Mouse (Mus musculus) embryonic fibroblast, embryonic 13.5 days (primary cell): ENCODE data around the gene Spns3. TPM values are rescaled to one million over a fixed set of nuclear protein-coding genes. Genes with fewer than 3 reads are reported as not detected.

Source experiments
- H3K27ac ChIP-seq: 2 replicates; pipeline ENCODE4 v1.5.1; 2012; ENCODE audit warnings: low read length, control low read depth, inconsistent platforms; ENCODE audit not compliant: insufficient read depth
- H3K4me1 ChIP-seq: 2 replicates; pipeline ENCODE4 v1.6.1; 2011; ENCODE audit warnings: low read length; ENCODE audit not compliant: control insufficient read depth, insufficient read depth
- H3K4me3 ChIP-seq: 2 replicates; pipeline ENCODE4 v1.5.1; 2011; ENCODE audit warnings: mild to moderate bottlenecking, control low read depth, low read length; ENCODE audit not compliant: insufficient read depth
- CTCF ChIP-seq: IDR thresholded peaks from 2 replicates; pipeline ENCODE4 v1.5.1; 2011; ENCODE audit warnings: mild to moderate bottlenecking, control low read depth, low read length, moderate library complexity, borderline replicate concordance; ENCODE audit not compliant: insufficient read depth
- POLR2A ChIP-seq: IDR thresholded peaks from 2 replicates; pipeline ENCODE4 v1.6.1; 2011; ENCODE audit warnings: low read depth, mild to moderate bottlenecking, control low read depth, low read length, moderate library complexity
- polyA plus RNA-seq: library from polyadenylated mRNA; stranded (reverse); fragments of >200 nt; gene quantifications from 2 replicates; pipeline ENCODE4 v1.2.4, GENCODE M21; 2011; ENCODE audit warnings: low read depth; ENCODE audit not compliant: missing spikeins, insufficient read length

The Spns3 gene
- polyA plus RNA-seq, 1 experiment = not detected

GRCm38 (mm10) chr11:72475408-72475807 lies 74.9 kb downstream of the Spns3 start:
- TF ChIP-seq CTCF (no peak), POLR2A (no peak)
- Histone ChIP-seq H3K27ac (no peak overlapping the region), H3K4me1 (no peaks in the 10 kb centered on the region), H3K4me3 (no peak overlapping the region)

- TF ChIP-seq POLR2A (no peak), CTCF (no peak)
- no peak overlapping the region for H3K4me3 ChIP-seq
- H3K27ac ChIP-seq = no peak overlapping the region
- H3K4me1 ChIP-seq = no peaks in the 10 kb centered on the region
These were observed 75.4 kb downstream of the Spns3 start for GRCm38 (mm10) chr11:72474926-72475325.

GRCm38 (mm10) chr11:72473540-72473939 lies 76.8 kb downstream of the Spns3 start:
- Histone ChIP-seq H3K4me1 (no peaks in the 10 kb centered on the region), H3K27ac (no peak overlapping the region), H3K4me3 (no peak overlapping the region)
- TF ChIP-seq POLR2A (no peak), CTCF (no peak)

GRCm38 (mm10) chr11:72471381-72471780 lies 78.9 kb downstream of the Spns3 start:
- H3K4me3 ChIP-seq = no peak overlapping the region
- peaks cover 5% of the 10 kb centered on the region; the same call in 1 of the 2 replicates for H3K4me1 ChIP-seq
- TF ChIP-seq CTCF (no peak), POLR2A (no peak)
- no peak overlapping the region for H3K27ac ChIP-seq

- Histone ChIP-seq H3K4me1 (peaks cover 5% of the 10 kb centered on the region; the same call in 1 of the 2 replicates), H3K27ac (no peak overlapping the region), H3K4me3 (no peak overlapping the region)
- TF ChIP-seq POLR2A (no peak), CTCF (no peak)
These were observed 80.3 kb downstream of the Spns3 start for GRCm38 (mm10) chr11:72470004-72470403.

- Histone ChIP-seq H3K27ac (no peak overlapping the region), H3K4me1 (peaks cover 5% of the 10 kb centered on the region; the same call in 1 of the 2 replicates), H3K4me3 (no peak overlapping the region)
- TF ChIP-seq CTCF (no peak), POLR2A (no peak)
These were observed 81.1 kb downstream of the Spns3 start for GRCm38 (mm10) chr11:72469217-72469616.

- TF ChIP-seq POLR2A (no peak), CTCF (no peak)
- Histone ChIP-seq H3K4me3 (no peak overlapping the region), H3K4me1 (peaks cover 5% of the 10 kb centered on the region; the same call in 1 of the 2 replicates), H3K27ac (no peak overlapping the region)
These were observed 81.8 kb downstream of the Spns3 start for GRCm38 (mm10) chr11:72468525-72468924.

GRCm38 (mm10) chr11:72466694-72467507 lies 83.4 kb downstream of the Spns3 start:
- Histone ChIP-seq H3K27ac (0 out of 2 replicates have a peak overlapping the region, but pooled peaks have one; percentile 21), H3K4me1 (peaks cover 5% of the 10 kb centered on the region; the same call in 1 of the 2 replicates), H3K4me3 (no peak overlapping the region)
- TF ChIP-seq CTCF (no peak), POLR2A (no peak)

- Histone ChIP-seq H3K27ac (no peak overlapping the region), H3K4me3 (no peak overlapping the region), H3K4me1 (peaks cover 5% of the 10 kb centered on the region; the same call in 1 of the 2 replicates)
- TF ChIP-seq POLR2A (no peak), CTCF (no peak)
These were observed 84.2 kb downstream of the Spns3 start for GRCm38 (mm10) chr11:72465978-72466693.
